Mouse (Mus musculus): Measurements from ENCODE around the gene Safb2.

- TF ChIP-seq E2F4 (IDR thresholded peaks at IDR 0.05; ENCODE audit: insufficient read depth) (no peak), TCF12 (IDR thresholded peaks at IDR 0.05; ENCODE audit: insufficient read depth, poor library complexity, severe bottlenecking) (no peak), POLR2A (IDR thresholded peaks at IDR 0.05; ENCODE audit: insufficient read length, low read depth) (no peak), TCF3 (IDR thresholded peaks at IDR 0.05; ENCODE audit: insufficient read length, low read depth) (no peak), POLR2AphosphoS2 (IDR thresholded peaks at IDR 0.05; ENCODE audit: insufficient read length, low read depth) (no peak), MYOD1 (IDR thresholded peaks at IDR 0.05; ENCODE audit: control insufficient read depth in 1 of 3, insufficient read length in 2 of 3, low read depth in 2 of 3) (no peak), USF1 (IDR thresholded peaks at IDR 0.05; ENCODE audit: low read depth) (no peak), SRF (IDR thresholded peaks at IDR 0.05; ENCODE audit: control insufficient read depth, insufficient read length, low read depth) (no peak), MAX (IDR thresholded peaks at IDR 0.05; ENCODE audit: low read depth) (no peak), CEBPB (IDR thresholded peaks at IDR 0.05; ENCODE audit: insufficient read depth, poor library complexity, severe bottlenecking) (no peak), REST (IDR thresholded peaks at IDR 0.05; ENCODE audit: insufficient read depth, insufficient read length) (no peak), MYOG (IDR thresholded peaks at IDR 0.05; ENCODE audit: control insufficient read depth in 1 of 3, insufficient read depth in 1 of 3, insufficient read length in 2 of 3, low read depth in 2 of 3) (no peak)
Measured at GRCm38 (mm10) chr17:56537912-56538311, 46.5 kb downstream of the Safb2 start.

Data from myocyte (in vitro differentiated cells).